Mouse (Mus musculus): ENCODE results near the gene Slitrk1. TPM values are rescaled to one million over a fixed set of nuclear protein-coding genes. Genes with fewer than 3 reads are reported as not detected.
A peak's percentile ranks its signal among the peaks of the same experiment; 100 is the strongest.

The Slitrk1 gene
- polyA plus RNA-seq (2016; fragmentation: Nextera tagmentation; extraction: Ambion mirVana) = 12.1 and 13.4 TPM in 2 replicates

DNA sequence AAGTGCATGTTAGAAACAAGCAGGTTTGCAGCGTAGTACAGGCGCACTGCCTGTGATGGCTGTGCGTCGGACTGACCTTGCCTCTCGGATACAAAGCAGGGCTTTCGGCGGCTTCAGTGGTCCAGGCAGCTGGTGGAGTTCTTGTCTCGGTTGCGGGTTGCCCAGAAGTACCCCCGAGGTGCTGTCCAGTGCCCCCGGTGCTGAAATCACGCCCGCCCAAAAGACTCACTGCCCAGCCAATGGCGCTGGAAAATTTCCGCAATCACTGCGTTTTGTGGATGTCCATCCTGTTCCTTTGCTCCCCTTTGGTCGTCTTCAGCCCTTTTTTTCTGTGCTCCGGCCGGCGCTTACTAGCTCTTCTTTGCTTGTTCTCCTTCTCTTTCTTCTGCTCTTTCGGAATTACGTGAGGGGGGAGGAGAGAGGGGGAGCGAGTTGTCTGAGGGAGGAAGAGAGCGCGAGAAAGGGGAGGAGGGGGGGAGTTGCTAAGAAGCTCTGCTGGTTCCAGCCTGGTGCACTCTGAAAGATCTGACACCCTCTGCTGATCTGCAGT lies at the start of gene Slitrk1:
Gene Slitrk1, minus strand, starts transcription at position 445 of the 550 bp plus-strand sequence.
- H3K27me3 ChIP-seq = 0 out of 2 replicates have a peak, but pooled peaks cover 4% of the 10 kb centered on the region
- peak within 1 kb of the TSS; percentile 77 for H3K27ac ChIP-seq
- WGBS = 0% methylated on average over 25 of the region's 25 CpGs
- no peaks in the 10 kb centered on the region for H3K36me3 ChIP-seq (replicated peaks)
- no peaks in the 10 kb centered on the region for H3K9me3 ChIP-seq
- H3K4me2 ChIP-seq = peak within 1 kb of the TSS; percentile 84
- peak within 1 kb of the TSS; percentile 52 for H3K4me3 ChIP-seq (replicated peaks)
- ATAC-seq (ENCODE audit: low FRiP score) = peak; percentile 69
- H3K9ac ChIP-seq = peak within 1 kb of the TSS; percentile 56
- H3K4me1 ChIP-seq = peaks cover 30% of the 10 kb centered on the region

DNA sequence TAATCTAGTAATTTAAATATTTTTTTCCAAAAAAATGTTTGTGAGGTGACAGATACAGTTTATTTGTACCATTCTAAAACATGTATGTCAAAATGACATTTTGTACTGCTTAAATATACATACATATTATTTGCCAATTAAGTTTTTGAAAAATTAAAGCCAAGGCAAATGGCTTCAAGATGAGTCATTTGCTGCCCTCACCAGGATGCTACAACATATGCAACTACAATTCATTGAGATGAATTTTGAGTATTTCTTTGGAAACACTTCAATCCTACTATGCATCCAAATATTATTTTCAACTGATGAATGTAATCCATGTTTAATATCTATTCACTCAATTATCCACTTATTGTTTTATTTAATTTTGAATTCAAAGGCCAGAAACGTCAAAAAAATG lies 21.8 kb upstream of the Slitrk1 start:
- no peaks in the 10 kb centered on the region for H3K36me3 ChIP-seq (replicated peaks)
- H3K9me3 ChIP-seq = no peaks in the 10 kb centered on the region
- H3K27me3 ChIP-seq = no peaks in the 10 kb centered on the region
- H3K4me2 ChIP-seq = no peak overlapping the region
- 62% methylated on average over 1 of the region's 1 CpGs for WGBS
- no peak overlapping the region for H3K4me3 ChIP-seq (replicated peaks)
- H3K9ac ChIP-seq = no peak overlapping the region
- no peaks in the 10 kb centered on the region for H3K4me1 ChIP-seq
- no peak for ATAC-seq (ENCODE audit: low FRiP score)
- H3K27ac ChIP-seq = no peak overlapping the region

DNA sequence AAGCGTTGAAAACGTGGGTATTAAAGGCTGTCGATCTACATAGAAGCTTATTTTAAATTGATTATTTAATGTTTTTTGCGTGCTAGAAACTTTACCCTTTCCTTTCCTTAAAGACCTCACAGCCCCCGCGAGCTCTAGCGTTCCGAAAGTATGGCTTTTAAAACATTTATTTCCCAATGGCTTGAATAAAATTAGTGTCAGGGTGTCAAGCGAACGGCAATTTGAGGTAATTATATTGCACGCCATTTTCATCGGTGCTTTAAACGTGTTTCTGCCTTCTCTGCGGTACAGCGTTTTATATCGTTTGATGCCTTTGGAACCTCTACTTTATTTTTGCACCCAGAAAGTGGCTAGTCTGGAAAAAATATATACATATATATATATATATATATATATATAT lies 378 bp upstream of the Slitrk1 start:
- H3K27ac ChIP-seq = no peak overlapping the region
- H3K27me3 ChIP-seq = 0 out of 2 replicates have a peak, but pooled peaks cover 4% of the 10 kb centered on the region
- H3K9ac ChIP-seq = peak overlapping the region; percentile 56; the same call in 1 of the 2 replicates
- no peaks in the 10 kb centered on the region for H3K9me3 ChIP-seq
- peak overlapping the region; percentile 52 for H3K4me3 ChIP-seq (replicated peaks)
- no peak for ATAC-seq (ENCODE audit: low FRiP score)
- 8% methylated on average over 16 of the region's 16 CpGs for WGBS
- H3K4me2 ChIP-seq = peak overlapping the region; percentile 84
- H3K36me3 ChIP-seq (replicated peaks) = no peaks in the 10 kb centered on the region
- H3K4me1 ChIP-seq = peaks cover 26% of the 10 kb centered on the region

GRCm38 (mm10) chr14:108912876-108913490 lies 975 bp downstream of the Slitrk1 start:
- ATAC-seq (ENCODE audit: low FRiP score) = no peak

GRCm38 (mm10) chr14:108912021-108912875 lies 1.7 kb downstream of the Slitrk1 start:
- Histone ChIP-seq H3K4me3 (replicated peaks) (peak overlapping the region; percentile 52), H3K27me3 (0 out of 2 replicates have a peak, but pooled peaks cover 4% of the 10 kb centered on the region), H3K4me2 (peak overlapping the region; percentile 84), H3K36me3 (replicated peaks) (no peaks in the 10 kb centered on the region), H3K9me3 (no peaks in the 10 kb centered on the region), H3K4me1 (peaks cover 30% of the 10 kb centered on the region), H3K27ac (peak overlapping the region; percentile 77), H3K9ac (peak overlapping the region; percentile 56)
- ATAC-seq (ENCODE audit: low FRiP score) = peak; percentile 10
- WGBS = under 1% methylated on average over 24 of the region's 24 CpGs

More at GRCm38 (mm10) chr14:108912876-108913490, 975 bp downstream of the Slitrk1 start:
- Histone ChIP-seq H3K4me3 (replicated peaks) (peak overlapping the region; percentile 52), H3K27me3 (0 out of 2 replicates have a peak, but pooled peaks cover 4% of the 10 kb centered on the region), H3K9me3 (no peaks in the 10 kb centered on the region), H3K27ac (peak overlapping the region; percentile 77), H3K36me3 (replicated peaks) (no peaks in the 10 kb centered on the region), H3K4me2 (peak overlapping the region; percentile 84), H3K4me1 (peaks cover 30% of the 10 kb centered on the region), H3K9ac (peak overlapping the region; percentile 56)
- WGBS = 1% methylated on average over 21 of the region's 21 CpGs

DNA sequence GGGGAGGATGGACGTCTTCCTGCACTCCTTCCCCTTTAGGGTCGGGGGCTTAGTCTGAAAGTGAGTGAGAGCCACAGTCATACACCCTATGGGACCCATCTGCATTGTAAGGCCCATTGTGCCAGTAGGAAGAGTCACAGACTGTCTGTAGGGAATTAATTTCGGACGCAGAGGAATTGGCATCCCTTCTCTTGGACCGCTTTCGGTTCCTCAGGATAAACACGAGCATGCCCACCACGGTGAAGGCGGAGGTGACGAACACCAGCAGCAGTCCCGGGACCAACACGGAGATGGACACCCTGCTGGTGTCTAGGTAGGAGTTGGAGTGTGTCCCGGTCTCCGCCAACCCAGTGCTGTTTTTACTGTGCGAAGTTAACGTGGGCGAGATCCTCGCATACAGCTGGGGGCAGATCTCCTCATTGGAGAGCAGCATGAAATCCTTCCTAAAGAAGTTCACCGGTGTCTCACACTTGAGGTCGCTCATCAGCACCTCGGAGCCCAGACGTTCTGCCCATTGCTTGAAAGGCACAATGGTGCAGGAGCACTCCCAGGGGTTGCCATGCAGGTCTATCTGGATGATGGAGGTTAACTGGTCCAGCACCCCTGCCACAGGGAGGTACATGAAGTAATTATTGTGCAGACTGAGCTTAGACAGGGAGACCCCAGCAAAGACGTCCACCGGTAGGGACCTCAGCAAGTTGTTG lies 2.7 kb downstream of the Slitrk1 start:
- Histone ChIP-seq H3K27ac (0 out of 2 replicates have a peak overlapping the region, but pooled peaks have one; percentile 6), H3K36me3 (replicated peaks) (no peaks in the 10 kb centered on the region), H3K4me2 (peak overlapping the region; percentile 84), H3K9ac (peak overlapping the region; percentile 53), H3K4me1 (peaks cover 30% of the 10 kb centered on the region), H3K9me3 (no peaks in the 10 kb centered on the region), H3K4me3 (replicated peaks) (peak overlapping the region; percentile 52), H3K27me3 (0 out of 2 replicates have a peak, but pooled peaks cover 4% of the 10 kb centered on the region)
- ATAC-seq (ENCODE audit: low FRiP score) = peak; percentile 15
- under 1% methylated on average over 24 of the region's 24 CpGs for WGBS

DNA sequence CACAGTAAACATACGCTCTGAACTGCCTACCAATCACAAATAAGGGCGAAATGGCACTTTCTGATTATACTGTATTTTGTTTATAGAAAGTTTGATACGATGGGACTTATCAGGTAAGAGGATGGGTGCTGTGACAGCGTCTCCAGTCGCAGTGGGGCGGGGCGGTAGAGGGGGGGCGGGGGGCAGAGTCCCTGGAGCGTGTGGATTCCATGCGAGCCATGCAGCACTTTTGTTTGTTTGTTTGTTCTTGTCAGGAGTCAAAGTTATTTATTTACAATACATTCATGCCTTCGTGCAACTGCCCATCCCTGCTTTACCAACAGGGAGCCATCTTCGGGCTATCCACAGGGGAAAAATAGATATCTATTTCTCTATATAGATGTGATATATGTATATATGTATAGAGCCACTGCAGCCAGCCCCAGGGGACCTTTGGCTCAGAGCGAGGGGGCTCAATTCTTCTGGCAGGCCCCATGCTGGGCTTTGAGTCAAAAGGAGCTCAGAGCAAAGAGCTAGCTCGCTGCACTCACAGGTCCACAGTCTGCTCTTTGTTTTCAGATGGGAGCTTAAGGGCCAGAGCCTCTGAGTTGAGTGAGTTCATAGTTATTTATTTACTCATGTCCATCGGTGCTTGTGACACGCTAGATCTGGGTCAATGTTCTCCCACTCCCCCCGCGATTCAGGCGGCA lies 3.4 kb downstream of the Slitrk1 start:
- H3K9ac ChIP-seq = peak overlapping the region; percentile 53
- 0 out of 2 replicates have a peak overlapping the region, but pooled peaks have one; percentile 6 for H3K27ac ChIP-seq
- H3K9me3 ChIP-seq = no peaks in the 10 kb centered on the region
- peak overlapping the region; percentile 84 for H3K4me2 ChIP-seq
- WGBS = 1% methylated on average over 19 of the region's 19 CpGs
- no peaks in the 10 kb centered on the region for H3K36me3 ChIP-seq (replicated peaks)
- peak overlapping the region; percentile 52 for H3K4me3 ChIP-seq (replicated peaks)
- peaks cover 30% of the 10 kb centered on the region for H3K4me1 ChIP-seq
- peak; percentile 10; the same call in 1 of the 2 replicates for ATAC-seq (ENCODE audit: low FRiP score)
- H3K27me3 ChIP-seq = 0 out of 2 replicates have a peak, but pooled peaks cover 4% of the 10 kb centered on the region

DNA sequence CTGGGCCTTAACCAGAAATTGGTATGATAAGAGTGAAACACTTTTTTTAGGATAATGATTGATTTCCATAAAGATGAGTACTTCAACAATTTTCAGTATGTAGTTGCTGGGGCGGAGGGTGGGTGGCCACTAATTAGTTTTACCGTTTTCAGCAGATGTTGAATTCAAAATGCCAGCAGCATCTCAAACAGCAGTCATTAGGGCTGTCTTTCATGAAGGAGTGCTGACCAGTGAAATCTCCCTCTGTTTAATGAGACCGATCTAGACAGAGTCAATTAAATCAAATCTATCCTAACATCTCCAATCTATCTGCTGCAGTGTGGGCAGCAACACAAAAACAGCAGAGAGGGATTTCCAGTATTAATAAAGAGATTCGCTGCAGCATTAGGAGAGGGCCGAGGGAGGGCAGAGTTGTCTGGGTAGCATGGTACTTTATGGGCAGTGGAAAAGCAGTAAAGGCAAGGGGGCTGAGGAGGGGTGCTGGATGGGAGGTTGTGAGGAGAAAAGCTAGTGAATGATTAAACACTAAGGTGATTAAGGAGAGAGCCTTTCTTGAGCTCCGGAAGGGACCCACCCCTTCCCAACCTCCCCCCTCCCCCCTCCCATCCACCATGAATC lies 4.5 kb downstream of the Slitrk1 start:
- ATAC-seq (ENCODE audit: low FRiP score) = peak; percentile 49
- Histone ChIP-seq H3K27me3 (0 out of 2 replicates have a peak, but pooled peaks cover 4% of the 10 kb centered on the region), H3K9ac (no peak overlapping the region; the same call in 1 of the 2 replicates), H3K9me3 (no peaks in the 10 kb centered on the region), H3K4me3 (replicated peaks) (peak overlapping the region; percentile 25), H3K4me2 (peak overlapping the region; percentile 84), H3K4me1 (peaks cover 30% of the 10 kb centered on the region), H3K36me3 (replicated peaks) (no peaks in the 10 kb centered on the region), H3K27ac (0 out of 2 replicates have a peak overlapping the region, but pooled peaks have one; percentile 56)
- 6% methylated on average over 6 of the region's 6 CpGs for WGBS

DNA sequence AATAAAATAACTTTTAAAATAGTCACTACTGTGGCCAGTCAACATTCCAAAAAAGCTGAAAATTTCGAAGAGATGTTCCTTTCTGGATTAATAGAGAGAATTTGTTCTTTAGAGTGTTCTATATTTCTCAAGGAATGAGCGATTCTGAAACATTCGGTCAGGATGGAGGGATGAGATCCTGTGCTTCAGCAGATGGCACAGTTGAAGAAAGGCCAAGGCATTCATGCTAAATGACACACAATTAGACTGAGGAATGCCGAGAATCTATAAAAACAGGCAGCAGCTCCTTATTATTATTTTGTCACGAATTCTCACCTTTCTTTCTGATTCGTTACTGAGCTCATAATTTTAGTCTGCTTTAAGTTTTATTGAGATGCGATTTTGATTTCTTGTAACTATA lies 15.4 kb downstream of the Slitrk1 start:
- no peaks in the 10 kb centered on the region for H3K36me3 ChIP-seq (replicated peaks)
- 79% methylated on average over 7 of the region's 7 CpGs for WGBS
- H3K9me3 ChIP-seq = no peaks in the 10 kb centered on the region
- H3K4me2 ChIP-seq = no peak overlapping the region
- no peak overlapping the region for H3K27ac ChIP-seq
- H3K4me1 ChIP-seq = no peaks in the 10 kb centered on the region; the same call in 1 of the 2 replicates
- H3K9ac ChIP-seq = no peak overlapping the region
- H3K4me3 ChIP-seq (replicated peaks) = no peak overlapping the region
- H3K27me3 ChIP-seq = no peaks in the 10 kb centered on the region
- no peak for ATAC-seq (ENCODE audit: low FRiP score)

DNA sequence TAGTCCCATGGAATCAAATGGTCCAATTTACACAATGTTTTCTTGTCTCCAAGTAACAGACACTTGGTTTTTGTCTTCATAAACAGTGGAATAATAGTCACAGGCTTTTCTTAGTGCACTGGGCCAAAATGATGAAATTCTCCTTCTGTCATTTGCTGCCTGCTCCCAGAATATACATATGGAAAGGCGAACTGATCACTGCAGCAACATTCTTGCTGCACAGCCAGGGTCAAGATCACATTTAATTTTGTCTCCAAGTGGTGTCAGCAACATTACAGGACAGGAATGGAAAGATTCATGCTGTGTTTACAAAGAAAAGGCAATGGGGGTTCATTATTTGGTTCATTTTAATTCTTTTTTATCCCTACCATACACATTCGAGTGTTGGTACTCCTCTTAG lies 18.5 kb downstream of the Slitrk1 start:
- no peak for ATAC-seq (ENCODE audit: low FRiP score)
- Histone ChIP-seq H3K4me3 (replicated peaks) (no peak overlapping the region), H3K4me1 (no peaks in the 10 kb centered on the region; the same call in 1 of the 2 replicates), H3K9ac (no peak overlapping the region), H3K4me2 (no peak overlapping the region), H3K27ac (no peak overlapping the region), H3K36me3 (replicated peaks) (no peaks in the 10 kb centered on the region), H3K9me3 (no peaks in the 10 kb centered on the region), H3K27me3 (no peaks in the 10 kb centered on the region)
- WGBS = 54% methylated on average over 2 of the region's 2 CpGs

- no peaks in the 10 kb centered on the region for H3K4me1 ChIP-seq
- no peak for ATAC-seq (ENCODE audit: low FRiP score)
These were observed 46.1 kb downstream of the Slitrk1 start for GRCm38 (mm10) chr14:108867816-108868215.

More at GRCm38 (mm10) chr14:108867816-108868215, 46.1 kb downstream of the Slitrk1 start:
- no peak overlapping the region for H3K27ac ChIP-seq
- H3K9me3 ChIP-seq = no peaks in the 10 kb centered on the region
- H3K4me3 ChIP-seq (replicated peaks) = no peak overlapping the region
- no peaks in the 10 kb centered on the region for H3K36me3 ChIP-seq (replicated peaks)
- no peak overlapping the region for H3K9ac ChIP-seq
- H3K4me2 ChIP-seq = no peak overlapping the region
- H3K27me3 ChIP-seq = no peaks in the 10 kb centered on the region
